Comparison of ENCODE assay signal across 24 mouse cellular contexts in genomic region chr1:78889241-78889640, GRCm38 (mm10).
DNase-seq lines count a peak whose midpoint lies in the region; ATAC-seq lines count a peak whose summit lies in the region.
"Had no signal": no experiment of that assay in that cellular context is flagged by ENCODE, and none has a peak within 500 bp of the region (broad histone marks: within the 10 kb centered on the region; RNA-seq: fewer than 3 reads in every experiment).

No protein-coding gene starts in this region.

- peak; percentile 7 for DNase-seq in adrenal gland, postnatal 10 days
- DNase-seq in adrenal gland, postnatal 36 days = no peak
- DNase-seq in heart, adult 8-10 months (ENCODE audit: low spot score) = peak; percentile 21
- peak; percentile 31 for DNase-seq in midbrain, embryonic 11.5 days (ENCODE audit: low spot score, missing footprints)
- DNase-seq: adrenal gland, adult 8-10 months; adrenal gland, postnatal 25 days; B cell, adult 2 months; cerebellum, adult 11-12 months; cerebellum, adult 2 months; cerebellum, adult 9-10 months; cerebellum, postnatal 10 days; cerebellum, postnatal 25 days; forebrain, postnatal 0 days had no signal

- 68% methylated on average over 9 of the region's 9 CpGs for WGBS in heart, embryonic 12.5 days
- WGBS in midbrain, embryonic 11.5 days = 85% methylated on average over 9 of the region's 9 CpGs
- 86% methylated on average over 9 of the region's 9 CpGs for WGBS in midbrain, embryonic 16.5 days

- no peak for ATAC-seq in heart, embryonic 12.5 days (ENCODE audit: insufficient number of reproducible peaks, low FRiP score)
- ATAC-seq in midbrain, embryonic 11.5 days (ENCODE audit: low FRiP score) = no peak
- ATAC-seq in midbrain, embryonic 16.5 days = no peak
- ATAC-seq: activated CD4-positive, CD25-positive, alpha-beta regulatory T cell, adult 4 months; CD4-positive, CD25-positive, alpha-beta regulatory T cell, adult 4 months; forebrain, embryonic 13.5 days; forebrain, embryonic 15.5 days; forebrain, postnatal 0 days; Patski had no signal

- no peaks in the 10 kb centered on the region for H3K9me3 ChIP-seq in heart, embryonic 12.5 days (replicated peaks)
- no peaks in the 10 kb centered on the region for H3K9me3 ChIP-seq in midbrain, embryonic 11.5 days (ENCODE audit: control insufficient read depth, low read length)
- no peaks in the 10 kb centered on the region for H3K9me3 ChIP-seq in midbrain, embryonic 16.5 days (replicated peaks; ENCODE audit: control insufficient read depth, low read length, poor library complexity, severe bottlenecking)
- H3K9me3 ChIP-seq: embryonic facial prominence, embryonic 10.5 days; embryonic facial prominence, embryonic 12.5 days; forebrain, embryonic 13.5 days; forebrain, embryonic 15.5 days; G1E had no signal

- H3K27ac ChIP-seq in heart, embryonic 12.5 days (ENCODE audit: poor library complexity, severe bottlenecking) = no peak overlapping the region
- no peak overlapping the region for H3K27ac ChIP-seq in midbrain, embryonic 11.5 days (ENCODE audit: low read depth, low read length)
- no peak overlapping the region for H3K27ac ChIP-seq in midbrain, embryonic 16.5 days (ENCODE audit: low read length)
- H3K27ac ChIP-seq: embryonic facial prominence, embryonic 10.5 days; embryonic facial prominence, embryonic 12.5 days; forebrain, embryonic 13.5 days; forebrain, embryonic 15.5 days had no signal

- H3K4me3 ChIP-seq in heart, embryonic 12.5 days = no peak overlapping the region
- no peak overlapping the region for H3K4me3 ChIP-seq in midbrain, embryonic 11.5 days (ENCODE audit: low read depth, low read length)
- no peak overlapping the region for H3K4me3 ChIP-seq in midbrain, embryonic 16.5 days (ENCODE audit: low read depth, low read length)
- H3K4me3 ChIP-seq: embryonic facial prominence, embryonic 10.5 days; embryonic facial prominence, embryonic 12.5 days; forebrain, embryonic 13.5 days; forebrain, embryonic 15.5 days had no signal

- H3K4me2 ChIP-seq in heart, embryonic 12.5 days = no peak overlapping the region
- H3K4me2 ChIP-seq in midbrain, embryonic 11.5 days = no peak overlapping the region
- H3K4me2 ChIP-seq in midbrain, embryonic 16.5 days (ENCODE audit: low read length) = no peak overlapping the region
- H3K4me2 ChIP-seq: embryonic facial prominence, embryonic 12.5 days; forebrain, embryonic 13.5 days; forebrain, embryonic 15.5 days had no signal

- H3K27me3 ChIP-seq in heart, embryonic 12.5 days (replicated peaks) = no peaks in the 10 kb centered on the region
- H3K27me3 ChIP-seq in midbrain, embryonic 11.5 days (ENCODE audit: control insufficient read depth, insufficient read depth, low read length) = no peaks in the 10 kb centered on the region
- no peaks in the 10 kb centered on the region for H3K27me3 ChIP-seq in midbrain, embryonic 16.5 days (ENCODE audit: control insufficient read depth, insufficient read depth, low read depth, low read length)
- H3K27me3 ChIP-seq: CH12.LX; embryonic facial prominence, embryonic 12.5 days; forebrain, embryonic 13.5 days; forebrain, embryonic 15.5 days; Patski had no signal

- no peaks in the 10 kb centered on the region for H3K4me1 ChIP-seq in heart, embryonic 12.5 days (replicated peaks)
- H3K4me1 ChIP-seq in midbrain, embryonic 11.5 days (ENCODE audit: control insufficient read depth, insufficient read depth, low read length) = no peaks in the 10 kb centered on the region
- H3K4me1 ChIP-seq in midbrain, embryonic 16.5 days (ENCODE audit: control insufficient read depth, insufficient read depth, low read length) = no peaks in the 10 kb centered on the region
- H3K4me1 ChIP-seq: embryonic facial prominence, embryonic 10.5 days; embryonic facial prominence, embryonic 12.5 days; forebrain, embryonic 13.5 days; forebrain, embryonic 15.5 days had no signal

- H3K9ac ChIP-seq in heart, embryonic 12.5 days = no peak overlapping the region
- no peak overlapping the region for H3K9ac ChIP-seq in midbrain, embryonic 11.5 days (ENCODE audit: low read length)
- no peak overlapping the region for H3K9ac ChIP-seq in midbrain, embryonic 16.5 days (ENCODE audit: low read depth, low read length)
- H3K9ac ChIP-seq: embryonic facial prominence, embryonic 12.5 days; forebrain, embryonic 13.5 days; forebrain, embryonic 15.5 days; forebrain, postnatal 0 days had no signal

- H3K36me3 ChIP-seq in heart, embryonic 12.5 days = no peaks in the 10 kb centered on the region
- no peaks in the 10 kb centered on the region for H3K36me3 ChIP-seq in midbrain, embryonic 11.5 days (ENCODE audit: control insufficient read depth, insufficient read depth, low read length)
- no peaks in the 10 kb centered on the region for H3K36me3 ChIP-seq in midbrain, embryonic 16.5 days (ENCODE audit: control insufficient read depth, insufficient read depth, low read length)
- H3K36me3 ChIP-seq: embryonic facial prominence, embryonic 10.5 days; embryonic facial prominence, embryonic 12.5 days; forebrain, embryonic 15.5 days; G1E had no signal

Comparison
In these comparisons a context has a peak if more than half of its experiments do, and no peak if none do; other contexts are left out.
1. DNase-seq: peak in adrenal gland, postnatal 10 days (single experiment), heart, adult 8-10 months (single experiment) and midbrain, embryonic 11.5 days (single experiment); none in adrenal gland, postnatal 36 days (0 of 2).